Mouse (Mus musculus) lung, embryonic 16.5 days (tissue): Measurements from ENCODE around the gene Rnase13. TPM values are rescaled to one million over a fixed set of nuclear protein-coding genes. Genes with fewer than 3 reads are reported as not detected.

ENCODE experiments used
- ATAC-seq: fragments of 200-750 bp; cut with Nextera tagmentation; 2 replicates; pipeline ENCODE4 v1.8.0; 2017; ENCODE audit warnings: low read depth, mild to moderate bottlenecking, moderate library complexity
- H3K27ac ChIP-seq: fragments of 300-500 bp; sonication (generic); 2 replicates; pipeline ENCODE4 v1.5.1; 2014; ENCODE audit warnings: mild to moderate bottlenecking, control low read depth, low read length
- H3K27me3 ChIP-seq: fragments of 300-500 bp; sonication (generic); 2 replicates; pipeline ENCODE4 v1.6.1; 2014; ENCODE audit warnings: low read depth, low read length, mixed read lengths; ENCODE audit not compliant: control insufficient read depth, insufficient read depth
- H3K36me3 ChIP-seq: fragments of 300-500 bp; sonication (generic); 2 replicates; pipeline ENCODE4 v1.6.1; 2014; ENCODE audit warnings: low read length; ENCODE audit not compliant: control insufficient read depth, insufficient read depth
- H3K4me1 ChIP-seq: fragments of 300-500 bp; sonication (generic); replicated peaks from 2 replicates; pipeline ENCODE4 v1.6.1; 2014; ENCODE audit warnings: low read length, mixed read lengths; ENCODE audit not compliant: control insufficient read depth, insufficient read depth
- H3K4me2 ChIP-seq: fragments of 300-500 bp; sonication (generic); 2 replicates; pipeline ENCODE4 v1.6.1; 2014; ENCODE audit warnings: low read depth, low read length, control low read depth
- H3K4me3 ChIP-seq: fragments of 300-500 bp; sonication (generic); 2 replicates; pipeline ENCODE4 v1.5.1; 2014; ENCODE audit warnings: mild to moderate bottlenecking, low read length, control low read depth
- H3K9ac ChIP-seq: fragments of 300-500 bp; sonication (generic); 2 replicates; pipeline ENCODE4 v1.6.1; 2014; ENCODE audit warnings: low read length, control low read depth
- H3K9me3 ChIP-seq: fragments of 300-500 bp; sonication (generic); 2 replicates; pipeline ENCODE4 v1.6.1; 2016; ENCODE audit warnings: low read length; ENCODE audit not compliant: control insufficient read depth
- WGBS: fragments of 180-500 bp; shearing (Covaris S2); extraction: QIAGEN DNeasy Blood & Tissue Kit; methylation state at CpG from one replicate; pipeline ENCODE4 v1.1.7; 2014; 5-methylcytosine and 5-hydroxymethylcytosine counted together
- polyA plus RNA-seq: library from polyadenylated mRNA; unstranded; fragments of >200 nt; fragmentation: Nextera tagmentation; extraction: Ambion mirVana; gene quantifications from 2 replicates; pipeline ENCODE4 v1.2.1, GENCODE M21; 2015

Gene Rnase13
- not detected in 2 replicates for polyA plus RNA-seq

GRCm38 (mm10) chr14:51922571-51922865, at the start of gene Rnase13:
Rnase13 (minus strand) TSS chr14:51922773.
- Histone ChIP-seq H3K9ac (0 out of 2 replicates have a peak within 1 kb of the TSS, but pooled peaks have one; percentile 25), H3K4me2 (no peak within 1 kb of the TSS), H3K27me3 (no peaks in the 10 kb centered on the region), H3K9me3 (no peaks in the 10 kb centered on the region), H3K27ac (peak within 1 kb of the TSS; percentile 72), H3K4me3 (no peak within 1 kb of the TSS), H3K36me3 (no peaks in the 10 kb centered on the region), H3K4me1 (peaks cover 14% of the 10 kb centered on the region)
- no peak for ATAC-seq
- 87% methylated on average over 7 of the region's 7 CpGs for WGBS

- Histone ChIP-seq H3K9me3 (no peaks in the 10 kb centered on the region), H3K27ac (no peak overlapping the region), H3K36me3 (no peaks in the 10 kb centered on the region), H3K4me2 (no peak overlapping the region), H3K4me3 (no peak overlapping the region), H3K9ac (no peak overlapping the region), H3K4me1 (0 out of 2 replicates have a peak, but pooled peaks cover 2% of the 10 kb centered on the region), H3K27me3 (no peaks in the 10 kb centered on the region)
- peak; percentile 57 for ATAC-seq
- WGBS: 62% methylated on average over 3 of the region's 3 CpGs
Measured at GRCm38 (mm10) chr14:51967400-51967799, 44.8 kb upstream of the Rnase13 start.

GRCm38 (mm10) chr14:51960316-51960715, 37.7 kb upstream of the Rnase13 start:
- 87% methylated on average over 2 of the region's 2 CpGs for WGBS
- Histone ChIP-seq H3K27ac (no peak overlapping the region), H3K4me3 (no peak overlapping the region), H3K27me3 (no peaks in the 10 kb centered on the region), H3K4me1 (no peaks in the 10 kb centered on the region; the same call in 1 of the 2 replicates), H3K36me3 (no peaks in the 10 kb centered on the region), H3K4me2 (no peak overlapping the region), H3K9me3 (0 out of 2 replicates have a peak, but pooled peaks cover 5% of the 10 kb centered on the region), H3K9ac (no peak overlapping the region)
- no peak for ATAC-seq

GRCm38 (mm10) chr14:51943336-51943735, 20.8 kb upstream of the Rnase13 start:
- no peak overlapping the region for H3K9ac ChIP-seq
- no peak for ATAC-seq
- H3K4me2 ChIP-seq: no peak overlapping the region
- no peak overlapping the region for H3K27ac ChIP-seq
- H3K27me3 ChIP-seq: no peaks in the 10 kb centered on the region
- H3K36me3 ChIP-seq: no peaks in the 10 kb centered on the region
- no peaks in the 10 kb centered on the region for H3K9me3 ChIP-seq
- WGBS: 63% methylated on average over 6 of the region's 6 CpGs
- no peak overlapping the region for H3K4me3 ChIP-seq
- no peaks in the 10 kb centered on the region; the same call in 1 of the 2 replicates for H3K4me1 ChIP-seq

GRCm38 (mm10) chr14:51942236-51942635, 19.7 kb upstream of the Rnase13 start:
- Histone ChIP-seq H3K4me3 (no peak overlapping the region), H3K4me2 (no peak overlapping the region), H3K4me1 (no peaks in the 10 kb centered on the region; the same call in 1 of the 2 replicates), H3K9ac (no peak overlapping the region), H3K36me3 (no peaks in the 10 kb centered on the region), H3K27ac (no peak overlapping the region), H3K27me3 (no peaks in the 10 kb centered on the region), H3K9me3 (no peaks in the 10 kb centered on the region)
- WGBS: 43% methylated on average over 7 of the region's 7 CpGs
- no peak for ATAC-seq

GRCm38 (mm10) chr14:51941577-51941976, 19.0 kb upstream of the Rnase13 start:
- H3K27ac ChIP-seq: no peak overlapping the region
- H3K9me3 ChIP-seq: no peaks in the 10 kb centered on the region
- H3K27me3 ChIP-seq: no peaks in the 10 kb centered on the region
- no peaks in the 10 kb centered on the region; the same call in 1 of the 2 replicates for H3K4me1 ChIP-seq
- no peak for ATAC-seq
- no peaks in the 10 kb centered on the region for H3K36me3 ChIP-seq
- no peak overlapping the region for H3K9ac ChIP-seq
- no peak overlapping the region for H3K4me2 ChIP-seq
- no peak overlapping the region for H3K4me3 ChIP-seq
- WGBS: 68% methylated on average over 9 of the region's 9 CpGs

- no peaks in the 10 kb centered on the region; the same call in 1 of the 2 replicates for H3K4me1 ChIP-seq
- WGBS: 40% methylated on average over 8 of the region's 8 CpGs
- no peaks in the 10 kb centered on the region for H3K27me3 ChIP-seq
- no peak overlapping the region for H3K4me3 ChIP-seq
- ATAC-seq: peak; percentile 23; the same call in 1 of the 2 replicates
- H3K27ac ChIP-seq: no peak overlapping the region
- no peaks in the 10 kb centered on the region for H3K9me3 ChIP-seq
- H3K4me2 ChIP-seq: no peak overlapping the region
- no peaks in the 10 kb centered on the region for H3K36me3 ChIP-seq
- H3K9ac ChIP-seq: no peak overlapping the region
Measured at GRCm38 (mm10) chr14:51940944-51941560, 18.5 kb upstream of the Rnase13 start.

GRCm38 (mm10) chr14:51939005-51939404, 16.4 kb upstream of the Rnase13 start:
- 85% methylated on average over 9 of the region's 9 CpGs for WGBS
- Histone ChIP-seq H3K4me2 (no peak overlapping the region), H3K27ac (no peak overlapping the region), H3K4me1 (no peaks in the 10 kb centered on the region; the same call in 1 of the 2 replicates), H3K9ac (no peak overlapping the region), H3K4me3 (no peak overlapping the region), H3K27me3 (no peaks in the 10 kb centered on the region), H3K36me3 (no peaks in the 10 kb centered on the region), H3K9me3 (no peaks in the 10 kb centered on the region)
- no peak for ATAC-seq

GRCm38 (mm10) chr14:51932092-51933020, 9.8 kb upstream of the Rnase13 start:
- no peaks in the 10 kb centered on the region for H3K36me3 ChIP-seq
- no peaks in the 10 kb centered on the region for H3K27me3 ChIP-seq
- H3K4me2 ChIP-seq: no peak overlapping the region
- H3K4me1 ChIP-seq: peaks cover 21% of the 10 kb centered on the region
- 25% methylated on average over 10 of the region's 10 CpGs for WGBS
- H3K9ac ChIP-seq: peak overlapping the region; percentile 39
- H3K9me3 ChIP-seq: no peaks in the 10 kb centered on the region
- no peak for ATAC-seq
- H3K27ac ChIP-seq: peak overlapping the region; percentile 61
- no peak overlapping the region for H3K4me3 ChIP-seq
